Mouse (Mus musculus) urinary bladder, postnatal 36 days (tissue): ENCODE results near the gene Mitf.

Source experiments
- DNase-seq, 2 experiments: peaks; one replicate each; pipeline ENCODE4 v3.0.0; 2022; ENCODE audit warnings: low spot score in 2 of 2, mixed read lengths in 1 of 2

Gene Mitf

DNA sequence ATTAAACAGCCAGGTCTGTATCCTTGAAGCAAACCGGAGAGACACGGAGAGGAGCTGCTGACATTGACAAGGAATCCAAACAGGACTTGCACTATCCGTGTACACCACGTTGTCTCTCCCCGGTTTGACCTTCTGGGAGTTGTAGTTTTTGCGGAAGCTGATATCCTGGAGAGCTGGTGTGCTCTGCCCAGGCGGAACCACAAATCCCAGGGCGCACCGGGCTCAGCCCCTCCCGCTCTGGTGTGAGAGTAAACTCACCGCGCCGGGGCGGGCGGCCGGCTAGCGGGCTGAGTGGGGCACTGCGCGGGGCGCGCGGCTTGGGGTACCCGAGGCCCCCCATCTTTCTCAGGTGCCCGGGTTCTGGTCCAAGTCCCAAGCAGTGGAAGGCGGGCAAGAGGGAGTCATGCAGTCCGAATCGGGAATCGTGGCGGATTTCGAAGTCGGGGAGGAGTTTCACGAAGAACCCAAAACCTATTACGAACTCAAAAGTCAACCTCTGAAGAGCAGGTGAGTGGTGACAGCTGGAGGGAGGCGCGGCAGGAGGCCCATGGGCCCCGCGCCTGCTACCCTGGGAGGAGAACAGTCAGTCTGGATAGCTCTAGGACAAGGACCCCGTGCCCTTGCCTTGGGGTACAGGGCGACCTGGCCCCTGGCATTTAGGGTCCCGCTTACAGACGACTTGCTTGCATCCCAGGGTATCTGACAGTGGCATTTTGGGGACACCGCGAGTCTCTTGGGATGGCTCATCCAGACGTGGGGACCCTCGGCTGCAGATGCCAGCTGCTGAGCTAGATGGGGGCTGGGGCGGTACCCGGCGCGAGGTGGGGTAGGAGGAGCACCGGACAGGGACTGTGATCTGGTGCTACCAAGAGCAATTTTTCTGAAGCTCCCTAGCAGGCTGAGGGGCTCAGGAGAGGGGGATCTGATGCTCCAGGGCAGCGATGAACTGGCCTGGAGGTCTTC, at the start of gene Mitf:
Gene Mitf, plus strand, starts transcription at position 272 of the 963 bp plus-strand sequence.
- DNase-seq = peak; percentile 83 to 90

DNA sequence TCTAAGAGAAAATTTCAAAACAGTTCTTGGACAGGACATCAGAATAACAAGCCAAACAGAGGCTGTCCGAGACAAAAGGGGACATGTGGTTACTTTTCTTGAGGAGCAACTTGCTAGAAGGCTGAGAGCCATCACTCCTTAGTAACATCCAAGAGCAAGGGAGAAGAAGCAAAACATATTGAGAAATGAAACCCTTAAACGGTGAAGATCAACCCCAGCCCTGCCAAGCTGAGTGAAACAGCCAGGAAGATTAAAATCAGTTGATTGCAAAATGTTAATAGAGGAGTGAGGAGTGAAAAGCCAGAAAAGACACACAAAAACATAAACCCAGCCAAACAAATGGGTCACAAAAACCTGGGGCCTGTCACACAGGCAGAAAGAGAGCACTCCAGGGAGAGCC, 49.5 kb upstream of the Mitf start:
- DNase-seq = peak; percentile 13 to 68

DNA sequence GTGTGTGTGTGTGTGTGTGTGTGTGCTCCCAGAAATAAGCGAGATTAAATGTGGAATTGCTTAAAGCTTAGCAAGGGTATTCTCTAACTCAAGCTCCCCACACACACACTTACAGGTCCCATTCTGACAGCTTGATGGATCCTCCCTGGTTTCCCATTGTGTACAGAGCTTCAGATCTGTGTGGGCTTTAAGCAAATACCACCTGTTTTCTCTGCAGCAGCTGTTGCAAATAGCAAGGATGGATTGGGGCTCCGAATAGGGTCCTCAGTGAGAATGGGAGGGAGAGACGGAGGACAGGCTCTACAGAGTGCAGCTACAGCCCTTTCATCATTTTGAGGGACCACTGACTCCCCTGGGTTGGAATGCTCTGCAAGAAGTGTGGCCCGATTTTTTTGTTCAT, 48.0 kb upstream of the Mitf start:
- DNase-seq = no peak

DNA sequence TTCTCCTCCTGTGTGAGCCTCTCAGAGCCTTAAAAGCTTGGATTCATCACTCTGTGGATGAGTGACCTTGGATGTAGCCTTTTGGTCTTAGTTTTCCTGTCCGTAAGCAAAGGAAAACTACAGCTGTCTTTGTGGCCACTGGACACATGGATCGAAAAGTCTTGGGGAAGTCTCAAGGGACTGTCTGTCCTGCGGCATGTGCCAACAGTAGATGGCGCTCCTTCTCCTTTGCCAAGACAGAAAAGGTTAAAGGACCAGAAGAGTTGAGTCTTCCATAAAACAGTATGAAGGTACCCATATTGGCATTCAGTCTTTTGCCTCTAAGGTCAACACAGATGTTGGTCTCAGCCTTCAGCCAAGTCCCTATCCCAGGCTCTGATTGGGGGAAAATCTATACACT, 47.6 kb upstream of the Mitf start:
- peak; percentile 47 to 56 for DNase-seq

DNA sequence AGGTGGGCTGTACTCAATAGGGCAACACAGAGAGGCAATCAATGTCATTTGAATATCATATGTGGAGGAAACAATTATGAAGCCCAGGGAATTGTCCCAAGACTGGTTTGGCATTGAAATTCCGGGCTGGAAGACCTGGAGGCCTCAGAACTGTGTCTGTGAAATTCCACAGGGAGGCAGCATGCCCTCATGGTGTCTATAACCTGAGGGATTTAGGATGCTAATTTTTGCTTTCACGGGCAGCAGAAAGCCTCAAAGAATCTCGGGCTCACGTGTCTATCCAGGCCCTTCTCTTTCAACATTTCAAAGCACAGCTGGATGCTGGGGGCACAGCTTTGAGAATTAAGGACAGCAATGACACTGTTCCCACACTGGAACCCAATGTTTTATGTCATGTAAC, 45.5 kb upstream of the Mitf start:
- no peak for DNase-seq

DNA sequence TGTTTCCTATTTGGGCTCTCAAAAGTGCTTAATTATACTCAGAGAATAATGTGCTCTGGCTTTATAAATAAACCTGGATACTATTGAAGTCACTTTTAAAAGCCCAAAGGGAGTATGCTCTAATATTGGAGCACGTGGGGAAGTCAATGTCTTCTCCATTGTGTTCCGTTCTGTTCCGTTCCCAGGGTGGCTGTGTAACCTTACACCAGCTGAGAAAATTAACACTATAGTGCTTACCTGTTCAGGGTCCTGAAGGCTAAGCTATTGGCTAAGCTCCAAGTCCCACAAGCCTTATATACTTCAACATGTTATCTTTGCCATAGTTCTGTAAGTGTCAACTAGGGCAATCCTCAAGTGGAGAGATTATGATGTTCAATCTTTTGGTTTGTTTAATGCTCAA, 42.9 kb upstream of the Mitf start:
- DNase-seq = no peak

DNA sequence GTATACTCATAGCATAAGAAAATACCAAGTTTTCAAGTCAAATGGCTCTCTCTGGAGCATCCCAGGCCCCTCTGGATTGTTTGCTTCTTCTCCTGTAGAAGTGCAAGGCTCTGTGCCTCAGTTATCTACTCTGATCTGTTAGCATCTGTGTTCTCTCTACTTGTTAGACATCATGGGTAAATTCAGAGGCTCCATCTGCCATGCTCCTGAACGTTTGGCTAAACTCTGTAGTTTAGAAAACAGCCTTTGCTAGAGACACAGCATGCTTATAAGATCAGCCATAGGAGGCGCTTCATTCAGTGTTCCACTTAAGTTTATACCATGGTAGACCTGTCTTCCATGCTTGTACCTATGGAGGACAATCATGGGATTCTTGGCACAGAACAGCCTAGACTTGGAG, 39.0 kb upstream of the Mitf start:
- DNase-seq = no peak

DNA sequence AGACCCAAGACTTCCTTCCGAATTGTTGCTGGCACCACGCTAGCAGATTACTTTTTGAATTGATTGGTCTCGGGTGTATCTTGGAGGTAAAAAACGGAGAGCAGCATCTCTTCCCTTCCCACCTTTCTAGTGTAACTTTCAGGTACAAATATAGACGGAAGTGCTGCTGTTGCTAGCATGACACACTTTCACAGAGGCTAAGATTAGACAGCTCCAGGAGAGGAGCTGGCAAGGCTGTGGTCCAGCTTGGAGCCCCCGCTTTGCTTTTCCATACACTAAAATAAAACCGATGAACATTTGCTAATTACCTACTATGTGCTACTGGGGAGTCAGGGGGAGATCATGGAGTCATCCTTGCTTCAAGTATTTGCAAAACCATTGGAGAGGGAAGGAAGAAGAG, 37.3 kb upstream of the Mitf start:
- DNase-seq = no peak

DNA sequence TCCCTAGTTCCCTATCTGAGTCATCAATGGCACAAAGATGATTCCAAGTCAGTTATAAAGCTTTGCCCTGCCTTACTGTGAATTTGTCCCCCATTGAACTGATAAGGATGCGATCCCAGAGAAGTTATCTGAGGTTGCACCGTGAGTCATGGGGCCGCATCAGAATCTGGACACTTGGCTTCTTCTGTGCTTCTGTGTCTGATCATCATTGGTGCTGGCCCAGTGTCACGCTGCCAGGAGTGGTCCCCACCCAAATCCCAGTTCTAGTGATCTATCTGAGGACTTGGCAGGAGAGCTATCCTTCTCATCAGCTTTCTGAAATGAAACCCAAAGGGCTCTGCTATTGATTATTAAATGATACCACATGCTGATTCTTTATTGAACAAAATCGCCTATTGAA, 25.5 kb upstream of the Mitf start:
- DNase-seq = peak in 1 of 2 experiments; percentile 15

DNA sequence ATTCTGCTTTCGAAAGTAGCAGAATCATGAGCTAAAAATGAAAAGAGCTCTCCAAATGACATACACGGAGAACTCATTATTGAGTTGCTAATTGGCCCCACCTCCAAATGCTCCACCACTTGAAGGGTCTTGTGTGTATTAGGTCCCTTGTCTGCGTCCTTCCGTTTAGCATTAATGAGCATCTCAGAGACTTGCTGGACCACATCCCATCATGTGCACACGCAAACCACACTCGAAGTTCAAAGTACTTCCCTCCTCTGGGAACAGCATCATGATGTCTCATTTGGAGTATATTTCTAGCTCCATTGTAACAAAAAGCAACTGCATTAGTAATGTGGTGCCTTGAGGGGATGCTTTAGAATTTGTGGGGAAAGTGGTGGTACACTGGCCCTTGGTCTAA, 24.6 kb upstream of the Mitf start:
- DNase-seq = no peak

DNA sequence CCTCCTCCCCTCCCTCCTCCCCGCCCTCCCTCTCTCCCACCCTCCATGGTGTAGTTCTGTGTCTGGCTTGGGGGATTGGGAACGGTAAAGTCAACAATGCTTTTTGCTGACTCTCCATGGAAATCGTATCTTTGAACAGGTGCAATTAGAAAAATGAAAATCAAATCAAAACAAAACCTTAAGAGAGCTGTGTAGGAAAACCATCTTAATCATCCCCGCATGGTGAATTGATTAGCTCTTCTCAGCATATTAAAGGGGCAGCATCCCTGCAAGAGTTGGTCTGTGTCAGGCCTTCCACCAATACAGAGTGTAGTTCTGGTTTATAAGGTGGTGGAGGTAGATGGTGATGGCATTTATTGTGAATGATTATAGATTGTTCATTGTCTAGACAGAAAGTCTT, 20.0 kb upstream of the Mitf start:
- DNase-seq = no peak

DNA sequence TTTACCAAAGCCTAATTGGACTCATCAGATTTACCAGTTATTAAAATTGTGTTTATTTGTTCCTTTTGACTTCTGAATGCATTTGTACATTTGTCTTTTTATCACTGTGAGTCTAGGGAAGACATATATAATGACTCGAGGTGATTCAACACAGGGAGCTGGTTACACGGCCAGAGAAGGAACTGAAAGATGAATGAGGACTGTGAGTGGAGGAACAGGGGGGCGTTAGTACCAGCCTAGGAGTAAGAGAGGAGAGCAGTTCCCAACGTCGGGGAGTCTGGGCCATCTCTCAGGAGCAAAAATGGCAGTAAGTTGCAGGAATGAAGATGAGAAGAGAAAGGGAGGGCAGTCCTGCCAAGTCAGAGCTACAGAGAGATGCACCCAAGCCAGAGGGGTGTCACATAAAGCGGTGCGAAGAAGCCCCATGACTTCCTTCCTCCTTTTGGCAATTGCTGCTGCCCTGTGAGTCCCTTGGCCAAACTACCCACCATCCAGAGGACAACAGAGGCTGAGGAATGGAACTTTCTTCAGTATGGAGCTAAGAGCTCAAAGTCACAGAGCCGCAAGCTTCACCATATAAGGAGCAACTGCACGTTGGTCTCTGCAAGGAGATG, 18.4 kb upstream of the Mitf start:
- no peak for DNase-seq

DNA sequence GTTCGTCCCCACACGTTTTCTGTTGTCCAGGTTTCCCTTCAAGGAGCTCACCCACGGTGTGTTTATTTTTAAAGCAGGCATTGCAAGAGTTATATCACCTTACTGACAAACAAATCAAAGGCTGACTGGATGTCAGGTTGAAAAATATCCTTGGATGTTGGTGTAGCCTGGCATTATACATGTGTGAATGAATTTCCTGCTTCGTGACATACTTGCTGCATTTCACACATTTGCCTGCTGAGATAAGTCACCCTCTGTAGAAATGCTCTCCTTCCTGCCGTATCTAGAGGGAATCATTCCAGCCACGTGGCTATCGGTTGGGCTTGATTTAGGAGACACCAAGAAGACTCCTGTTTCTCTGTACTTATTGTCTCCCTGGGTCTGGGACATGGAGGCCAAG, 17.2 kb upstream of the Mitf start:
- DNase-seq = no peak

DNA sequence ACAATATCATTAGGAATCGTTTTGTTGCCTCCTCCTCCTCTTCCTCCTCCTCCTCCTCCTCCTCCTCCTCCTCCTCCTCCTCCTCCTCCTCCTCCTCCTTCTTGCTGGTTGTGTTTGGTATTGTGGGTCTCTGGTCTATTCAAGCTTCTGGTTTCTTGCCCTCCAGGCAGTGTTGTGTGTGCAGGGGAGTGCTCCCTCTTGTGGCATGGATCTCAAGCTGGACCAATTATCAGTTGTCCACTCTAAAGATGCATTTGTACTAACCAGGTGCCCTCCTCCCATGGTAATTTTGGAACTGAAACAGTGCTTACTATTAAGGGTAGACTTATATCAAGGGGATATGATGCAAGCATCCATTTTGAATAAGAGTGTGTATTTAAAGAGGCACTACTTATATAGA, 14.7 kb upstream of the Mitf start:
- DNase-seq = no peak

DNA sequence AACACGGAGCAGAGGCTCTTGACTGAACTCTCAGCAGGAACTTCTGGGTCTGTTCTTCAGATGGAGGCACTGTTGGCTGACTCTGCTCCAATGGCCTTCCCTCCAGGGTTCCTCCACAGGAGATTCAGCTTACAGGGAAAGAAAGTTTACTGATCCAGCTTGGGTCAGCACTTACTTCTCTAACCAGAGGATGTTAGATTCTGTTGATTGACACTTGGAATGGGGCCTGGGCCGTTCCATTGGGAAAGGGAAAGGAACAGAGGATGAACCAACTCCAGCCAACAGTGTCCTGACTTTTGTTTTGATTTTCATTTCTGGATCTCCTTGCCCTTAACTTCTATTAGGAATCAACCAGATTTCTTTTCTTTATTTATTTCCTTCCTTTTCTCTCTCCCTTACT, 11.7 kb upstream of the Mitf start:
- no peak for DNase-seq

DNA sequence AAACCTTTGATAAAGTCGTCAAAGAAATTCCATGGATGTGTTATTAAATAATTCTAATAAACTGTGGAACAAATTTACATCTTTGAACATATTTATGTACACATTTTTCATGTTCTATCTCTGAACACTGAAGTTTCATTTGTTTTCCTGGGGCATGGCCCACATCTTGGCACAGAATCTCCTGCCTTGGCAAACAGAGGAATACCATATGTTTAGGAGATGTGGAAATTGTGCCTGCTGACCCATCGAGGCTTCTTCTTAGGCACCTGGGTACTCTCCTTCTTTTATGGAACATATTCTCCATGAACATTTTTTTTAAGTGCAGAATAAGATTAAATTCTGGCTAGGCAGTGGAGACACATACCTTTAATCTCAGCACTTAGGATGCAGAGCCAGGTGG, 6.2 kb upstream of the Mitf start:
- DNase-seq = no peak

DNA sequence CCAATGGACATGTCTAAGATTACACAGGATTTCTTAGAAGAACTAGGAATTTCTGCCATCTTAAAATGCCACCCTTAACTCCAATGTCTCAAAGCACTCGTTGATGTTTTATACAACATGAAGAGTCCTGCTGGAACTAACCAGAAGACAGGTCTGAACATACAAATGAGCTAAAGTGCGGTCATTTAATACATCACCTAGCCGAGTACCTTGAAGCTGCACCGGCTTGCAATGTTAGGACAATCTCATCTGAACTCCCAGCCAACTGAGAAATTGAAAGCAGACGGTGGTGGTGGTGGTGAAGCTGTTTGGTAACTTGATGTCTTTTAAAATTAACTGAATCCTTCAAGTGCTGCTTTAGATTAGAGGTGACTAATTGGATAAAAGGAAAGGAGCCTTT, 801 bp upstream of the Mitf start:
- no peak for DNase-seq

DNA sequence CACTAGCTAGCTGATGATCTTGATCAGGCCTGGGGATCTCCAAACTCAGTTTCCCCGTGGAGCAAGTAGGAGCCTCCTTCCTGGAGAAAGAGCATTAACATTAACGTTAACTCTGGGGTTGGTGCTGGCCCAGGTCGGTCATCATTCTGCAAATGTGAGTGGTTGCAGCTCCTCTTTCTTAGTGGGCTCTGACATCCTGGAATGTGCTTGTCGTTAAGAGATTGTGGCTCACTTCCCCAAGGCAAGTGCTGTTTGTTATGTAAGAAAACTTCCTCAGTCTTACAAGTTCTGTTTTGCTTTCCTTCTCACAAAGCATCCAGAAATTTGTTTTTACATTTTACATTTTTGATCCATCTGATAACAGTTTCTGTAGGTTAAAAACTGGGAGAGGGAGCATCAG, 7.3 kb downstream of the Mitf start:
- no peak for DNase-seq

DNA sequence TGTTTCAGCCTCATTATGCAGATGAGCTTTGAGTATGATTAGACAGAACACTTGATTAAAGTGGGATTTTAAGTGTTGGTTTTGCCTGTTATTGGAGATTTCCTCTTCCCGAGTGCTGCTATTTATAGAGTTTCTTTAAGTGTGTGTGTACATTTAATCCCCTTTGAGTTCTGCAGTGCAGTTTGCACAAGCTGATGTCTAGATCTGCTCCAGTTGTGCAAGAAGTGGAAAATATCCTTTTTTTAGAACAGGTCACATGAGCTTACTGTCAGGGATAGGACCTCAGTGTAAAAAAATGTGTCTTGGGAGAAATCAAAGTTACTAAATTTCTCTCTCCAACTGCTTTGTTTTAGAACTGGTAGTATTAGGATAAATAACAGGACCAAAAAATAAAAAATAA, 8.9 kb downstream of the Mitf start:
- no peak for DNase-seq

DNA sequence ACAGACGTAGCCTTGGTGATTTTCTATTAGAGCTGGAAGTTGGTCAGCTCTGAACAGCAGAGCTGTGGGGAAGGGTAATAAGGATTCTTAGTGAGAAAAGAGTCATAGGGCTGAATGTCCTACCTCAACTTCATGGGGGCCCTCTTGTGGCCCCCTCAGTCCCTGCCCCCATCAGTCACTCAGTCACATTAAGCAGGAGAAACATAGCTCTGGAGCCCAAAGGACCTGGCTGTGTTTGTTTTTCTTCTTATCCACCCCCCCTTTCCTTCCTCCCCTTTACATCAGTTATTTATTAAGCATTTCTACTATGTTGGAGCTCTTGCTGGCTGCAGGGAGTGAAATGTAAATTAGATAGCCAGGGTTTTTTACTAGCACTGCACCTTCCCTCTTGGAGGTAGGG, 10.0 kb downstream of the Mitf start:
- no peak for DNase-seq

DNA sequence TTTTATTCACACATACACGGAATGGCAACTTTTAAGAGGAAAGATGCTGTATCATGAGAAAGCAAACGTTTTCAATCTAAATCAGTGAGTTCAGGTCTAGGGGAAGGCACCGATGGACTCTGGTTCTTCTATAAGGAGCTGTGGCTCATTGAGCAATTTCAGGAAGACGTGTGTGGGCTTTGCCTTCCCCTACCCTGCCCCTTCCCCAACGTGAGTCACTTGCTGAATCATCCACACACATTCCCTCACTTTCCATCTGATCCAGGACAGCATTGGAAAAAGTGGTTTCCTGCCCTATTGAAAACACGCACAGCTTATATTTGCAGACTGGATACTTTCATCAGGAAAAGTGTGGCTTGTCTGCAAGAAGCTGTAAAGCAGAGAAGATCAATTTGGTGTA, 11.3 kb downstream of the Mitf start:
- no peak for DNase-seq

DNA sequence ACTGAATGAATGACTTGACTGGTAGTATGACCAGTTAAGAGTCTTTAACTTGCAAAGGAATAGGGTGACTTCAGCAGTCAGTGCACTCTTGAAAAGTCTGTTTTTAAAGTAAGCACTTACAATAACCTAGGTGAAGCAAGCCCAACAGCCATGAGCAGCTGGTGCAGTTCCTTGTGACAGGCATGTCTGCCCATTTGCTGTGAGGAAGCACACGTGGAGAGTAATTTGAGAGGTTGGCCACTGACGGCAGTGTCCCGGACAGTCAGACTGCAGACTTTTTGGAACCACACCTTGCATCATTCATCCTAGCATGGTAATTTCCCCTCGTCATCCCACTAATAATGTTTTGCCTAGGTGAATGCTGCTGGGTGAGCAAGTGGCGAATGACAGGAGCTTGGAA, 12.1 kb downstream of the Mitf start:
- DNase-seq = no peak

DNA sequence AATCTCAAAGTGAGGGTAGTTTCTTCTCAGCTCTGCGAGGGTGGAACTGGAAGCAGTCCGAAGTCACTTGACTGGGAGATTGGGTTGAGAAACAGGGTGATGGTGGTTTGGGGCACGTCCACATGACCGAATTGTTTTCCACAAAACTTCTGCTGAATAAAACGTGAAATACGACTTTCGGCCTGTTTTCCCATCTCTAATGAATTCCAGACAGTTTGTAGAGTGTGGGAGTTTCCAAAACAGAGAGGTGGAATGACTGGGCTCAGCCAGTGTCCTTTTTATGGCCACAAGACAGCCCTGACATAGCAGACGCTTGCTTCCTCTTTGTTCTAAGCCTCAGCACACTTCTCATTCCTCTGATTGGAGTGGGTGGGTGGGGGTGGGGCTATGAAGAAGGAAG, 13.7 kb downstream of the Mitf start:
- DNase-seq = peak; percentile 23 to 53
